Mouse (Mus musculus) forebrain, postnatal 0 days (tissue): ENCODE results near the gene Egflam. TPM values are rescaled to one million over a fixed set of nuclear protein-coding genes. Genes with fewer than 3 reads are reported as not detected.
A peak's percentile ranks its signal among the peaks of the same experiment; 100 is the strongest.

ENCODE experiments used
- ATAC-seq: fragments of 200-750 bp; cut with Nextera tagmentation; 2 replicates; pipeline ENCODE4 v1.8.0; 2017; ENCODE audit warnings: mild to moderate bottlenecking, moderate library complexity
- DNase-seq: peaks from one replicate; pipeline ENCODE4 v3.0.0-alpha.2; 2015
- H3K27ac ChIP-seq: fragments of 300-500 bp; sonication (generic); 2 replicates; pipeline ENCODE4 v1.5.1; 2014; ENCODE audit warnings: low read depth, mild to moderate bottlenecking, antibody characterized with exemption, low read length, moderate library complexity, mixed read lengths
- H3K27me3 ChIP-seq: fragments of 300-500 bp; sonication (generic); 2 replicates; pipeline ENCODE4 v1.6.1; 2014; ENCODE audit warnings: mild to moderate bottlenecking, low read length, mixed read lengths; ENCODE audit not compliant: insufficient read depth
- H3K36me3 ChIP-seq: fragments of 300-500 bp; sonication (generic); 2 replicates; pipeline ENCODE4 v1.6.1; 2014; ENCODE audit warnings: mild to moderate bottlenecking, moderate library complexity; ENCODE audit not compliant: insufficient read depth
- H3K4me1 ChIP-seq: fragments of 300-500 bp; sonication (generic); 2 replicates; pipeline ENCODE4 v1.6.1; 2014; ENCODE audit warnings: antibody characterized with exemption; ENCODE audit not compliant: insufficient read depth
- H3K4me2 ChIP-seq: fragments of 300-500 bp; sonication (generic); 2 replicates; pipeline ENCODE4 v1.6.1; 2014; ENCODE audit warnings: low read depth, mild to moderate bottlenecking, moderate library complexity
- H3K4me3 ChIP-seq: fragments of 300-500 bp; sonication (generic); 2 replicates; pipeline ENCODE4 v1.5.1; 2014; ENCODE audit warnings: low read depth, low read length, mixed read lengths
- H3K9ac ChIP-seq: fragments of 300-500 bp; sonication (generic); 2 replicates; pipeline ENCODE4 v1.6.1; 2014; ENCODE audit warnings: mild to moderate bottlenecking
- H3K9me3 ChIP-seq: fragments of 300-500 bp; sonication (generic); 2 replicates; pipeline ENCODE4 v1.6.1; 2016; ENCODE audit warnings: low read length
- CTCF ChIP-seq: sonication (generic); IDR thresholded peaks from 2 replicates; pipeline ENCODE4 v1.5.1; 2016; ENCODE audit warnings: antibody characterized with exemption, control low read depth, low read depth
- WGBS: fragments of 180-500 bp; shearing (Covaris S2); extraction: QIAGEN DNeasy Blood & Tissue Kit; methylation state at CpG from one replicate; pipeline ENCODE4 v1.1.7; 2014; 5-methylcytosine and 5-hydroxymethylcytosine counted together
- polyA plus RNA-seq: library from polyadenylated mRNA; unstranded; fragments of >200 nt; fragmentation: Nextera tagmentation; extraction: Ambion mirVana; gene quantifications from 2 replicates; pipeline ENCODE4 v1.2.1, GENCODE M21; 2015
- total RNA-seq: library from RNA; depleted of rRNA; stranded (reverse); fragments of >200 nt; gene quantifications from 2 replicates; pipeline ENCODE4 v1.2.3, GENCODE M21; 2014

Gene Egflam
- total and polyA plus RNA-seq, 2 experiments from 2014 or later = 4.5 to 5.1 TPM

DNA sequence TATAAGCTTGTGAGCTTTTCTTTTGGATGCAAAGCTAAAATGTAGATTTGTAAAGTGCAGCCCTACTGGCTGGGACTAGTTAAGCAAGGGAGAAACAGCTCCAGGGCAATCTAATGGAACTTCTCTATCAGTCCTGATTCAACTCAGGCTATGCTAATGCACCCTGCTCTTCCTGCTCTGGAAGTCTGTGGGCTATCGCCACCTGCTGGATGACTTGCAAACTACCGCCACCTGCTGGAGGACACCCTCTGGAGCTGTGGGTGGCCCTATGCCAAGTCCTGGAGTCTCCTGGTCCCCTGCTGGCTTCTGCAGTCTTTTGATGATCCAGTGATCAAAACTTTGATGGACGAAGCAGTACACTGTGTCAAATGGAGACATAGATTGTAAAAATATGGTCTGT lies 134.4 kb downstream of the Egflam start:
- ATAC-seq (peak; percentile 78; the same call in 1 of the 2 replicates), DNase-seq (peak; percentile 82)

DNA sequence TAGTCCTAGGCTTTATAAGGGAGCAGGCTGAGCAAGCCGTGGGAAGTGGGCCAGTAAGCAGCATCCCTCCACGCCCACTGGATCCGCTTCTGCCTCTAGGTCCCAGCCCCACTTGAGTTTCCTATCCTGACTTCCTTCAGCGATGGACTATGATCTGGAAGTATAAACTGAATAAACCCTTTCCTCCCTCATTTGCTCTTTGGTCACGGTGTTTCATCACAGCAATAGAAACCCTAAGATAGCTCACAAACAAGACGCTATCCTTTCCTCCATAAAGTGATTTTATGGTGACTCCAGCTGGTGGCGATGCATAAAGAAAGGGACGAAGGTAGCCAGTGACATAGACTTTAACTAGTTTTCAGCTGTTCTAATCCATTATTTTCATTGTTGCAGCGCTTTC lies 134.9 kb downstream of the Egflam start:
- no peaks in the 10 kb centered on the region for H3K9me3 ChIP-seq
- no peaks in the 10 kb centered on the region for H3K27me3 ChIP-seq
- no peaks in the 10 kb centered on the region for H3K36me3 ChIP-seq
- no peak overlapping the region for H3K4me3 ChIP-seq
- ATAC-seq (no peak), DNase-seq (no peak)
- H3K4me2 ChIP-seq = no peak overlapping the region
- TF ChIP-seq CTCF = no peak
- no peaks in the 10 kb centered on the region for H3K4me1 ChIP-seq
- no peak overlapping the region for H3K9ac ChIP-seq
- no peak overlapping the region for H3K27ac ChIP-seq
- WGBS = 96% methylated on average over 9 of the region's 9 CpGs

More for the DNA sequence above, 134.4 kb downstream of the Egflam start:
- Histone ChIP-seq H3K4me1 (no peaks in the 10 kb centered on the region), H3K27ac (no peak overlapping the region), H3K4me2 (no peak overlapping the region), H3K4me3 (no peak overlapping the region), H3K9ac (no peak overlapping the region), H3K27me3 (no peaks in the 10 kb centered on the region), H3K9me3 (no peaks in the 10 kb centered on the region), H3K36me3 (no peaks in the 10 kb centered on the region)
- 10% methylated on average over 3 of the region's 3 CpGs for WGBS
- TF ChIP-seq CTCF = peak; percentile 83

DNA sequence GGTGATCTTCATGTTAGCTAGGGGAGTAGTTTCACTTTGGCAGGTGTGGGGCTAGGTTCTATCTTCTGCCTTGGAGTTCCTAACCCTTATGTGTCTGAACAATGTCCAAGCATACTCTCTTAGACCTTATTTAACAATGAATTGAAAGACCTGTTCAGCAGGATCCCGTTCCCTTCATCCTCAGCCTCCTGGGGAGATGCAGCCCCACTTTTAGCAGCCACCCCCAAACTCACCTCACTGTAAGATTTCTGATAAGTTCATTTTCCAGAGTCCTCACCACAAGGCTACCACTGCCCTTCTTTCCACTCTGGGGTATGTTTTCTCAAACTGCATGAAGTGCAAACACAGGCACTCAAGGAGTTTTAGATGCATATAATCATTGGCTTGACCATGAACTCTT lies 136.8 kb downstream of the Egflam start:
- TF ChIP-seq CTCF = no peak
- Histone ChIP-seq H3K4me1 (no peaks in the 10 kb centered on the region), H3K27me3 (no peaks in the 10 kb centered on the region), H3K4me2 (no peak overlapping the region), H3K9ac (no peak overlapping the region), H3K4me3 (no peak overlapping the region), H3K9me3 (no peaks in the 10 kb centered on the region), H3K36me3 (no peaks in the 10 kb centered on the region), H3K27ac (no peak overlapping the region)
- WGBS = 70% methylated on average over 1 of the region's 1 CpGs
- ATAC-seq (no peak), DNase-seq (no peak)

DNA sequence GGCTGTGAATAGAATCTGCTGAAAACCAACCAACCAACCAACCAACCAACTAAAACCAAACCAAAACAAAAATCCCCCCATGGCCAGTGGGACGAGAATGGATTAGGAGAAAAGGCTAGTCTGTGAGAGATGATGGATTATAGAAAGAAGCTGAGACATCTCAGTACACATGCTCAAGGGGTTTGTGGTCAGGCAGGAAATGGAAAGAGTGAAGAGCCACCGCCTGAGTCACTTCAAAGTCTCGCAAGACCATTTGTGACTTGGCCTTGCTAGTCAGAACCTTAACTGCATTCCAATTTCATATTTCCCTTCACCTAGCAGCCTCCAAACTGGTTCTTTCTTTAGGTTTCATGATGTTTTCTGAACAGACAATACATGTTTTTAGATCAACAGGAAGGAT lies 141.6 kb downstream of the Egflam start:
- H3K27ac ChIP-seq = no peak overlapping the region
- no peaks in the 10 kb centered on the region for H3K36me3 ChIP-seq
- H3K27me3 ChIP-seq = no peaks in the 10 kb centered on the region
- no peak for TF ChIP-seq CTCF
- H3K4me3 ChIP-seq = no peak overlapping the region
- WGBS = 96% methylated on average over 3 of the region's 3 CpGs
- DNase-seq (no peak), ATAC-seq (no peak)
- H3K4me2 ChIP-seq = no peak overlapping the region
- H3K9me3 ChIP-seq = no peaks in the 10 kb centered on the region
- H3K9ac ChIP-seq = no peak overlapping the region
- no peaks in the 10 kb centered on the region for H3K4me1 ChIP-seq

DNA sequence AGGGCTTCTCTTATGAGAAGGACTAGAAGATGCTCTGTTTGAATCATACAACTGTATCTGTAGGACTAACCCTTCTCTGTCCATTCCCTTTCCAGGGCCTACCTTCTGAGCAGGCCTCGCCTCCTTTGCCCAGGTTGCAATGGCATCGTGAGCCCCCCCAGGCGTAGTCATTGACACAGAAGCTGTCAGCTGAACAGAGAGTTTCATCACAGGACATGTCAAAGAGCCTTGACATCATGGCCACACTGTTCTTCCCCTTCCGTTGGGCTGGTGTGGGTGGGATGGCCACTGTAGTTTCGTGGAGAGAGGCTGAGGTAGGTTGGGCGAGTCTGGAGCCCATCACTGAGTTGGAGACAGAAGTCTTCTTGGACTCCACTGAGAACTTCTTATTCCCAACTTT lies 144.9 kb downstream of the Egflam start:
- no peak overlapping the region for H3K4me3 ChIP-seq
- no peak overlapping the region for H3K9ac ChIP-seq
- no peaks in the 10 kb centered on the region for H3K36me3 ChIP-seq
- H3K9me3 ChIP-seq = no peaks in the 10 kb centered on the region
- H3K27me3 ChIP-seq = no peaks in the 10 kb centered on the region
- no peaks in the 10 kb centered on the region for H3K4me1 ChIP-seq
- no peak for TF ChIP-seq CTCF
- ATAC-seq (no peak), DNase-seq (no peak)
- no peak overlapping the region for H3K4me2 ChIP-seq
- H3K27ac ChIP-seq = no peak overlapping the region
- WGBS = 94% methylated on average over 6 of the region's 6 CpGs

DNA sequence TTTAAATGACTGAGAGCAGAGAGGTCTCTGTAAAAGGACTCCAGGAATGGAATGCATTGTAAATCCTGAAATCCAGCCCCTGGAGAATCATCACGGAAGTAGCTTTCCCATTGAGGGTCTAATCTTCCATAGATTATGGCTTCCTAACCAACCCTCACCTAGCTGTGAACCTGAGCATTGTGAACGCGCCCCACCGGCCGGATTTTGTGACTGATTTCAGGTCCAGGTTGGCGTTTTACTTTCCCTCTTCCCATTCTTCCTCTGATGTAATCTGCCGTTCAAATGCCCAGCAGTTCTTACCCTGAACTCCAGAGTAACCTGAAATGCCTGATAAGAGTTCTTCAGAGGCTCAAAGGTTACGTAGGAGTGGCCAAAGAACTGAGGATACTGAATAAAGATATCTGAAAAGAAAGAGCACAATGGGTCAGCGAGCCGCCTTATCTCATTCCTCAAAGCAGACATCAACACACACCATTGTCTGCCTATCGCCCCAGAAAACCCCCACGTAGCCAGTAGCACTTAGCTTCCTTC lies 146.0 kb downstream of the Egflam start:
- Histone ChIP-seq H3K27me3 (no peaks in the 10 kb centered on the region), H3K9me3 (no peaks in the 10 kb centered on the region), H3K4me1 (no peaks in the 10 kb centered on the region), H3K4me2 (no peak overlapping the region), H3K36me3 (no peaks in the 10 kb centered on the region), H3K27ac (no peak overlapping the region), H3K9ac (no peak overlapping the region), H3K4me3 (no peak overlapping the region)
- TF ChIP-seq CTCF = no peak
- DNase-seq (no peak), ATAC-seq (no peak)
- WGBS = 78% methylated on average over 12 of the region's 12 CpGs

DNA sequence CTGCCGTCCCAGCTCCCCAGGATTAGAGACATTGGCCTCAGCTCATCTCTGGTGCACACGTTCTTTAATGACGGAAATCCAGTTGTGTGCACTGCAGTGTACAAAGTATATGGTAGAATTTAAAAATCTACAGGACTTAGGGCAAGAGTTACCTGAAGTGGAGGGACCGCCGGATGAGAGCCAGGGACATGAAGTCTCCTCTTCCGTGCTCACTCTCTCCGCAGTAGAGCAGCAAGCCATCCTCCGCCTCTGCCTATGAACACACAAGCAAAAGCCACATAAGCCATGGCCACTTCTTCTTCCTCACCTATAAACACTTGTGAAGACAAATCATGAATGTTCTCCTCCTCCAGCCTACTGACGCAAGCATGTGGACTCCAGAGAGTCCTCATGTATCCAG lies 147.2 kb downstream of the Egflam start:
- DNase-seq (no peak), ATAC-seq (no peak)
- Histone ChIP-seq H3K4me1 (no peaks in the 10 kb centered on the region), H3K27ac (no peak overlapping the region), H3K27me3 (no peaks in the 10 kb centered on the region), H3K9ac (no peak overlapping the region), H3K36me3 (no peaks in the 10 kb centered on the region), H3K4me3 (no peak overlapping the region), H3K4me2 (no peak overlapping the region), H3K9me3 (no peaks in the 10 kb centered on the region)
- TF ChIP-seq CTCF = no peak
- WGBS = 97% methylated on average over 9 of the region's 9 CpGs
